Mouse (Mus musculus): ENCODE measurements around the gene Atad1. TPM values are rescaled to one million over a fixed set of nuclear protein-coding genes. Genes with fewer than 3 reads are reported as not detected.

The Atad1 gene
- polyA plus RNA-seq, 1 experiment from 2014 or later, result 99.3 TPM

- no peak overlapping the region for H3K9ac ChIP-seq (replicated peaks)
- no peak overlapping the region for H3K27ac ChIP-seq (replicated peaks)
- WGBS, result 89% methylated on average over 7 of the region's 7 CpGs
- no peaks in the 10 kb centered on the region for H3K27me3 ChIP-seq
- no peaks in the 10 kb centered on the region for H3K4me1 ChIP-seq
- H3K4me3 ChIP-seq, result no peak overlapping the region
- H3K9me3 ChIP-seq, result no peaks in the 10 kb centered on the region
- ATAC-seq (ENCODE audit: low FRiP score, low read depth), result no peak
- no peaks in the 10 kb centered on the region for H3K36me3 ChIP-seq
- H3K4me2 ChIP-seq (replicated peaks), result no peak overlapping the region
Measured at GRCm38 (mm10) chr19:32737844-32738243, 1.7 kb downstream of the Atad1 start.

GRCm38 (mm10) chr19:32732922-32733321 is 6.7 kb downstream of the Atad1 start:
- H3K4me3 ChIP-seq, result no peak overlapping the region

DNA sequence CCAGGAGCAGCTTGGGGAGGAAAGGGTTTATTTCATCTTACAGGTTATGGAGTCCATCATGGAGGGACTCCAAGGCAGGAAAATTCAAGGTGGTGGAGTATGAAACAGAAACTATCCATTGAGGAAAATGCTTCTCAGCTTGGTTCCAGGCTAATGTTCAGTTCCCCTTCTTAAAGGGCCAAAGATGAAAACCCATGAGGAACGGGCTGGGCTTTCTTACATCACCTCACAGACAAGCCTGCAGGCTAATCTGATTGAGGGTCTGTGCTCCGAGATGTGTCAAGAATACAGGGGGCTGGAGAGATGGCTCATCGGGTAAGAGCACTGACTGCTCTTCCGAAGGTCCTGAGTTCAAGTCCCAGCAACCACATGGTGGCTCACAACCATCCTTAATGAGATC is 9.8 kb downstream of the Atad1 start:
- no peaks in the 10 kb centered on the region for H3K9me3 ChIP-seq
- no peak overlapping the region for H3K4me3 ChIP-seq
- H3K4me2 ChIP-seq (replicated peaks), result no peak overlapping the region
- 86% methylated on average over 4 of the region's 4 CpGs for WGBS
- no peaks in the 10 kb centered on the region for H3K36me3 ChIP-seq
- H3K4me1 ChIP-seq, result peaks cover 11% of the 10 kb centered on the region
- H3K9ac ChIP-seq (replicated peaks), result no peak overlapping the region
- H3K27ac ChIP-seq (replicated peaks), result no peak overlapping the region
- ATAC-seq (ENCODE audit: low FRiP score, low read depth), result no peak
- H3K27me3 ChIP-seq, result peaks cover 12% of the 10 kb centered on the region; the same call in 1 of the 2 replicates

More at GRCm38 (mm10) chr19:32732922-32733321, 6.7 kb downstream of the Atad1 start:
- peaks cover 10% of the 10 kb centered on the region; the same call in 1 of the 2 replicates for H3K27me3 ChIP-seq
- no peak overlapping the region for H3K9ac ChIP-seq (replicated peaks)
- H3K27ac ChIP-seq (replicated peaks), result no peak overlapping the region
- ATAC-seq (ENCODE audit: low FRiP score, low read depth), result no peak
- H3K4me1 ChIP-seq, result no peaks in the 10 kb centered on the region
- H3K36me3 ChIP-seq, result no peaks in the 10 kb centered on the region
- no peak overlapping the region for H3K4me2 ChIP-seq (replicated peaks)
- H3K9me3 ChIP-seq, result no peaks in the 10 kb centered on the region

GRCm38 (mm10) chr19:32726451-32727325 is 12.9 kb downstream of the Atad1 start:
- Histone ChIP-seq H3K9ac (replicated peaks) (peak overlapping the region; percentile 40; the same call in 1 of the 2 replicates), H3K27ac (replicated peaks) (0 out of 2 replicates have a peak overlapping the region, but pooled peaks have one; percentile 20), H3K27me3 (peaks cover 16% of the 10 kb centered on the region; the same call in 1 of the 2 replicates), H3K4me1 (peaks cover 17% of the 10 kb centered on the region), H3K36me3 (no peaks in the 10 kb centered on the region), H3K9me3 (no peaks in the 10 kb centered on the region), H3K4me3 (peak overlapping the region; percentile 23), H3K4me2 (replicated peaks) (peak overlapping the region; percentile 54)
- WGBS, result 2% methylated on average over 22 of the region's 22 CpGs
- ATAC-seq (ENCODE audit: low FRiP score, low read depth), result peak; percentile 57

GRCm38 (mm10) chr19:32723817-32724216 is 15.8 kb downstream of the Atad1 start:
- Histone ChIP-seq H3K4me2 (replicated peaks) (no peak overlapping the region), H3K4me1 (peaks cover 17% of the 10 kb centered on the region), H3K9ac (replicated peaks) (no peak overlapping the region), H3K27me3 (peaks cover 13% of the 10 kb centered on the region; the same call in 1 of the 2 replicates), H3K27ac (replicated peaks) (no peak overlapping the region), H3K4me3 (no peak overlapping the region), H3K9me3 (0 out of 2 replicates have a peak, but pooled peaks cover 3% of the 10 kb centered on the region), H3K36me3 (no peaks in the 10 kb centered on the region)
- WGBS, result 8% methylated on average over 7 of the region's 7 CpGs
- no peak for ATAC-seq (ENCODE audit: low FRiP score, low read depth)

DNA sequence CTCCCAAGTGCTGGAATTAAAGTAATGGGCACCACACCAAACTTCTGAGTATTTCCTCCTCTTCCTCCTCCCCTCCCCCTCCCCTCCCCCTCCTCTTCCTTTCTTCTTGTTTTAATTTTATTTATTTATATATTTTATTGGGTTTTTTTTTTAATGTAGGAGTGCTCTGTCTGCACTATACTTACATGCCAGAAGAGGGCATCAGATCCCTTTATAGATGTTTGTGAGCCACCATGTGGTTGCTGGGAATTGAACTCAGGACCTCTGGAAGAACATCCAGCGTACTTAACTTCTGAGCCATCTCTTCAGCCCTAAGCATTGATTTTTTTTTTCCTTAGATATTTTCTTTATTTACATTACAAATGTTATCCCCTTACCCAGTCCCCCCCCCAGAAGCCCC is 19.3 kb downstream of the Atad1 start:
- no peak overlapping the region for H3K9ac ChIP-seq (replicated peaks)
- WGBS, result 95% methylated on average over 1 of the region's 1 CpGs
- H3K36me3 ChIP-seq, result no peaks in the 10 kb centered on the region
- H3K27ac ChIP-seq (replicated peaks), result no peak overlapping the region
- 0 out of 2 replicates have a peak, but pooled peaks cover 5% of the 10 kb centered on the region for H3K27me3 ChIP-seq
- peaks cover 7% of the 10 kb centered on the region for H3K4me1 ChIP-seq
- H3K9me3 ChIP-seq, result 0 out of 2 replicates have a peak, but pooled peaks cover 3% of the 10 kb centered on the region
- no peak overlapping the region for H3K4me3 ChIP-seq
- no peak for ATAC-seq (ENCODE audit: low FRiP score, low read depth)
- no peak overlapping the region for H3K4me2 ChIP-seq (replicated peaks)

GRCm38 (mm10) chr19:32717590-32717989 is 22.0 kb downstream of the Atad1 start:
- Histone ChIP-seq H3K4me1 (peaks cover 7% of the 10 kb centered on the region; the same call in 1 of the 2 replicates), H3K9me3 (0 out of 2 replicates have a peak, but pooled peaks cover 3% of the 10 kb centered on the region), H3K36me3 (no peaks in the 10 kb centered on the region), H3K27me3 (0 out of 2 replicates have a peak, but pooled peaks cover 2% of the 10 kb centered on the region), H3K4me3 (no peak overlapping the region), H3K4me2 (replicated peaks) (no peak overlapping the region), H3K27ac (replicated peaks) (no peak overlapping the region), H3K9ac (replicated peaks) (no peak overlapping the region)
- no peak for ATAC-seq (ENCODE audit: low FRiP score, low read depth)
- WGBS, result 67% methylated on average over 3 of the region's 3 CpGs

DNA sequence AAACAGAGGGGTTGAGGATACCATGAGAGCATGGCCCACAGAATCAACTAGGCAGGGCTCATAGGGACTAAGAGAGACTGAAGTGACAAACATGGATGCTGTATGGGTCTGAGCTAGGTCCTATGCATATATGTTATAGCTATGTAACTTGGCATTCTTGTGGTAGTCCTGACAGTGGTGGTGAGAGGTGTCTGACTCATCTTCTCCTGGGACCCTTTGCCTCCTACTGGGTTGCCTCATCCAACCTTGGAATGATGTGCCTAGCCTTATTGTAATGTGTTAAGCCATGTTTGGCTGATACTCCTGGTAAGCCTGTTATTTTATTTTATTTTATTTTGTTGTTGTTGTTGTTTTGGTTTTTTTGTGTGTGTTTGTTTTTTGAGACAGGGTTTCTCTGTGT is 23.9 kb downstream of the Atad1 start:
- H3K4me1 ChIP-seq, result peaks cover 13% of the 10 kb centered on the region
- no peak overlapping the region for H3K4me2 ChIP-seq (replicated peaks)
- H3K9me3 ChIP-seq, result 0 out of 2 replicates have a peak, but pooled peaks cover 3% of the 10 kb centered on the region
- no peak overlapping the region for H3K4me3 ChIP-seq
- no peaks in the 10 kb centered on the region for H3K27me3 ChIP-seq
- no peak for ATAC-seq (ENCODE audit: low FRiP score, low read depth)
- no peak overlapping the region for H3K27ac ChIP-seq (replicated peaks)
- no peaks in the 10 kb centered on the region for H3K36me3 ChIP-seq
- H3K9ac ChIP-seq (replicated peaks), result no peak overlapping the region

DNA sequence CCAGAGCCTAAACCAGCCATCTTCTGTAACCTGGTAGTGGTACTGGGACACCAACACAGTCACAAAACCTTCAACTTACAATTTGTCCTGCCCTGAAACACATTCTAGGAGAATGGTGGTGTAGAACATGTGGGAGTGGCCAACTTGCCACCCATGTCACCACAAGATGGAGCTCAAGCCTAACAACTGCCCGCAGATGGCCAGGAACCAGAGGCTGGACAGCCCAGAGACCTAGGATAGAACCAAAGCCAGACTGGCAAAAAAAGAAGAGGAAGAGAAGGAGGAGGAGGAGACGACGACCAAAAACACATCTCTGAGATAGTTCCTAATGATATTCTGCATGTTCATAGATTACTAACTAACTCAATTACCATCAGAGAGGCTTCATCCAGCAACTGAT is 24.4 kb downstream of the Atad1 start:
- H3K4me2 ChIP-seq (replicated peaks), result no peak overlapping the region

GRCm38 (mm10) chr19:32713471-32713870 is 26.1 kb downstream of the Atad1 start:
- WGBS, result 64% methylated on average over 3 of the region's 3 CpGs
- Histone ChIP-seq H3K36me3 (no peaks in the 10 kb centered on the region), H3K27me3 (no peaks in the 10 kb centered on the region), H3K4me1 (peaks cover 16% of the 10 kb centered on the region), H3K9ac (replicated peaks) (no peak overlapping the region), H3K4me2 (replicated peaks) (0 out of 2 replicates have a peak overlapping the region, but pooled peaks have one; percentile 83), H3K27ac (replicated peaks) (0 out of 2 replicates have a peak overlapping the region, but pooled peaks have one; percentile 94), H3K4me3 (no peak overlapping the region), H3K9me3 (no peaks in the 10 kb centered on the region)
- no peak for ATAC-seq (ENCODE audit: low FRiP score, low read depth)

More for the DNA sequence above, 24.4 kb downstream of the Atad1 start:
- no peaks in the 10 kb centered on the region for H3K9me3 ChIP-seq
- 5% methylated on average over 3 of the region's 3 CpGs for WGBS
- no peak overlapping the region for H3K9ac ChIP-seq (replicated peaks)
- no peak overlapping the region for H3K27ac ChIP-seq (replicated peaks)
- H3K36me3 ChIP-seq, result no peaks in the 10 kb centered on the region
- peaks cover 16% of the 10 kb centered on the region for H3K4me1 ChIP-seq
- peak; percentile 35 for ATAC-seq (ENCODE audit: low FRiP score, low read depth)
- H3K27me3 ChIP-seq, result no peaks in the 10 kb centered on the region
- H3K4me3 ChIP-seq, result no peak overlapping the region

GRCm38 (mm10) chr19:32712588-32713042 is 27.0 kb downstream of the Atad1 start:
- Histone ChIP-seq H3K27me3 (no peaks in the 10 kb centered on the region), H3K27ac (replicated peaks) (peak overlapping the region; percentile 94), H3K4me2 (replicated peaks) (peak overlapping the region; percentile 83), H3K4me1 (peaks cover 16% of the 10 kb centered on the region), H3K36me3 (no peaks in the 10 kb centered on the region), H3K4me3 (peak overlapping the region; percentile 90), H3K9ac (replicated peaks) (peak overlapping the region; percentile 88), H3K9me3 (no peaks in the 10 kb centered on the region)
- WGBS, result 0% methylated on average over 11 of the region's 11 CpGs
- ATAC-seq (ENCODE audit: low FRiP score, low read depth), result peak; percentile 87
